Mouse (Mus musculus) 3134 (cell line): ENCODE data around the gene Msantd1.

Source experiments
- DNase-seq: peaks from one replicate; pipeline ENCODE4 v3.0.0-alpha.2; 2011; ENCODE audit warnings: low spot score; ENCODE audit not compliant: insufficient read length; ENCODE audit errors: extremely low read depth

Gene Msantd1

GRCm38 (mm10) chr5:34923920-34924319 is 16.1 kb downstream of the Msantd1 start:
- no peak for DNase-seq

GRCm38 (mm10) chr5:34924519-34924918 is 16.7 kb downstream of the Msantd1 start:
- DNase-seq: no peak

DNA sequence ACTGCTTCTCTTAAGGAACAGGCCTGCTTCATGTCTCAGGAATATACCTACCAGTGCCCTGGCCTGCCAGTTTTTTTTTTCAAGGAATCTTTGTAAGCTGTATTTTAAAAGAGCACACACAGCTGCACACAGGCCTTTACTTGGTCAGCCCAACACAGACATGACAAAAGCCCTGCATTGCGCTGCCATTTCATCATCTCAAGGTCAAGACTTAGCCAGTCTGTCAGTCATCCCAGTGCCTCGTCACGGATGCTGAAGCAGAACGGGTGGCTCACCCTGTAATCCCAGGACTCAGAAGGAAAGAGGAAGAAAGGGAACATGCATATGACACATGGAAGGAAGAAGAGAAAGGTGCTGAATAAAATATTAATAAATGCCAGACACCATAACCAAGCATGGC is 19.8 kb downstream of the Msantd1 start:
- DNase-seq: no peak

- no peak for DNase-seq
These were observed 22.6 kb downstream of the Msantd1 start for GRCm38 (mm10) chr5:34930151-34930975.

DNA sequence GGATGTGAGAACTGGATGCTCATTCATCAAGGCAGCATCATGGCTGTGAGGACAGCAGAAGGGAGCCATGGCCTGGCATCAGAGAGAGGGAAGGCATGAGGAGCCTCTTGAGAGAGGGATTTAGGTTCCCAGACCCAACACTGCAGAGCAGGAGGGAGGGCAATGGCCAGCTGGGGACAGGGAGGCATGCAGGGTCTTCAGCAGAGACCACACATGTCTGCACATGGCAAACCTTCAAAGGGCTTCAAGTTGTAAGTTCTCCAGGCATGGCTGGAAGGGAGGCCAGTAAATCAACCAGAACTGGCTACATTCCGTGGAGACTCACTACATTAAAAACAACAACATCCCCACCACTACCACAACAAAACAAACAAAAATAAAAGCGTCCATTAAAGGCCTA is 23.3 kb downstream of the Msantd1 start:
- DNase-seq: no peak

DNA sequence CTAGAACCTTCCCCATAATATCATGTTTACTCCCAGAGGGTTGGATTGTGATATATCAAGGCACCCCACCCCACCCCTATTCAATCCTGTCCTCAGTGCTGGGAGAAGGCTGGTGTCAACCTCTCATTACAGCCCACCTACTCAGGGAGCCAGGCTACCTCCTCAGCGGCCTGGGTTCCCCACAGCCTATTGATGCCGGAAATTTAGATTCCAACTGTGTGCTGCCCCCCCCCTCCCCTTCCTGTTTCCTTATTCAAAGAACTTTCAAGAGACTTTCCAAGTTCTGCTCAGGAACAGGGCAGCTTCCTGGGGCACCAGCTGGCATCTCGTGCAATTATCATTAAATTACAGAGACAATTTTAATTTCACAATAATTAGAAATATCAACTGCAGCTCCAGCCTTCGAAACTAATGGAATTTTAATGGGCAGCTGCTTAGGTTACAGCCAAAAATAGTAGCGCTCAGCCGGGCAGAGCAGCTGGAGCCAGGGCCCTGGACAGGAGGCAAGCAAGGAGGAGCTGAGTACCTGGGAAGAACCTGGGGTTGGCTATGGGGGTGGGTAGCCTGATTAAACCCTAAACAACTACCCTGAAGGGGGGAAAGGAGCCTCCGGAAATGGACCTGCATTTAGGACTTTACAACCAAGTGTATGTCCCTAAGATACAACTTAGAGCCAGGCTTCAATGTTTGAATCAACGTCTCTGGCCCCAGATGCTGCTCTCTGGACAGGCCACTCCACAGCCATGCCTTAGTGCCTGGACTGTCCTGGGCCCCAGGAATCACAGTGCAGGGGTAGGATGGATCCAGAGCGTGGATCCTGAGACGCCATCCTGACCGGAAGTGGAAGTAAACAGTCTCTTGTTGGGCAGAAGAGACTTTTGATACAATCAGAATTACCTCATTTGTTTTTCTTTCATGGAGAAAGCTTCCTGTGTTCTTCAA is 24.0 kb downstream of the Msantd1 start:
- DNase-seq: no peak

DNA sequence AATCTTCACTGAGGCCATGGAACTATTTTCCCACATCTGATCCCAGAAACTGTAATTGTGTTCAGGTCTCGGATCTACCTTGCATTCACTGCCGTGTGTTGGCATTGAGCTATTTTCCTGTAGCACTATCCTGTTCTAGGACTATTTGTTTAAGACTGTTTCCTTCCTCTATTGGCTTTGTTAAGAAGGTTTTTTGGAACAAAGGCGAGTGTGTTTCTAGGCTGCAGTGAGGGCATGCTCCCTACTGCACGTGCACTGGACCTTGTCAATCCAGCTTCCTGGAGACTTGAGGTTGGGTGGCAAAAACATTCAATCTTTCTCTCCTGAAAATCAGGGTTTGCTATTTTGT is 24.6 kb downstream of the Msantd1 start:
- DNase-seq: no peak

- DNase-seq: no peak
These were observed 25.6 kb downstream of the Msantd1 start for GRCm38 (mm10) chr5:34933461-34933860.

DNA sequence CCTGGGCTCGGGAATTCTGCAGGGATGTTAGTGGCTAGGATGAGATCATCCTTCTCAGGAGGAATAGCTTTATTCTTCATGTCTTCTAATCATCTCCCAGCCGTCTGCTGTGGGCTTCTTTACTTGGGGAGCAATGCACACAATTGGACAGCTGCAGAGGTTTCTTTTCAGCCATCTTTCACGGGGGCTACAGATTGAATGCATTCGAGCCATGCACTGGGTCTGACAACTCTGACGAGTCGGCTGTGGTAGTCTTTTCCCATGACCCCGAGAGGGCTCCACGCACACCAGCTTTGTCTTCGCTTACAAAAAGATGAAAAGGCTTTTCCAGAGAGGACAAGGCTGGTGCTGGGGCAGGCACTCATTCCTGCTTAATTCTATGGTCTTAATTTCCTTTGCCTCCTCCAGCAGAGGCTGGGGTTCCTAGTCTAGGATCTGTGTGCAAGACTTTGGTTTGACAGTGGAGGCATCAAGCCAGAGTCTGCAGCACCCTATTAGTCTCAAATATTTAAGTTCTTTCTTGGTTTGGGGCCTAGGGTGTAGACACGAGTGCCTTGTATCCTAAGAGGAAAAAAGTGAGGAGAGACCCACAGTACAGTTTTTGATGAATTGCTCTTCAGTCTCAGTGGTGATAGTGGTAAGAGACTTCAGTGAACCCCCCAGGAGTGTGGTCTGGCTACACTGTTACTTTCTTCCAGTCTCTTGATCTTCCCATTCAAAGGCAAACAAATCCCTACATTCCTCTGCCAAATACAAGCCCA is 34.1 kb downstream of the Msantd1 start:
- no peak for DNase-seq

- DNase-seq: no peak
These were observed 35.6 kb downstream of the Msantd1 start for GRCm38 (mm10) chr5:34943428-34943827.

GRCm38 (mm10) chr5:34948861-34949760 is 41.3 kb downstream of the Msantd1 start, which contains the start of gene Rgs12:
TSS of gene Rgs12 (plus strand) at chr5:34949445.
- peak; percentile 85 for DNase-seq

GRCm38 (mm10) chr5:34949769-34950211 is 42.0 kb downstream of the Msantd1 start:
- DNase-seq: no peak

- DNase-seq: no peak
These were observed 42.8 kb downstream of the Msantd1 start for GRCm38 (mm10) chr5:34950486-34951160.

GRCm38 (mm10) chr5:34951161-34951834 is 43.5 kb downstream of the Msantd1 start:
- DNase-seq: no peak

- no peak for DNase-seq
These were observed 46.7 kb downstream of the Msantd1 start for GRCm38 (mm10) chr5:34954508-34954907.

- no peak for DNase-seq
These were observed 47.8 kb downstream of the Msantd1 start for GRCm38 (mm10) chr5:34955630-34956029.

DNA sequence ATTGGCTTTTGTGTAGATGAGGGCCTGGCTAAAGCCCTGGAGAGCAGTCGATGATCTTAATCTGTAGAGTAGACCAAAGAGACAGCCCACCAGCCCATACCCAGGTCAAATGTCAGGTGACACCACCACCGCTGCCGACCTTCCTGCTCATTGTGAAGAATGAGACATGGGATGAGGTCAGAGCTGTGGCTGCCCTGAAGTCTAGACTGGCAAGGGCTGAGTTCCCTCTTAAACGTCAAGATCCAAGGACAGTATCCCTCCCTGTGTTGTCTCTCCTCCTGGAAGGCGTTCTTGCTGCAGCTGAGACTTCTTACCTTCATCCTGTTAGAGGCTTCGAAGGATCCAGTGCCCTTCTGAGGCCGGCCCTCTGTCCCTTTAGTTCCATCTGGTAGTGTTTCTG is 48.3 kb downstream of the Msantd1 start:
- DNase-seq: no peak

GRCm38 (mm10) chr5:34957015-34957414 is 49.2 kb downstream of the Msantd1 start:
- no peak for DNase-seq

DNA sequence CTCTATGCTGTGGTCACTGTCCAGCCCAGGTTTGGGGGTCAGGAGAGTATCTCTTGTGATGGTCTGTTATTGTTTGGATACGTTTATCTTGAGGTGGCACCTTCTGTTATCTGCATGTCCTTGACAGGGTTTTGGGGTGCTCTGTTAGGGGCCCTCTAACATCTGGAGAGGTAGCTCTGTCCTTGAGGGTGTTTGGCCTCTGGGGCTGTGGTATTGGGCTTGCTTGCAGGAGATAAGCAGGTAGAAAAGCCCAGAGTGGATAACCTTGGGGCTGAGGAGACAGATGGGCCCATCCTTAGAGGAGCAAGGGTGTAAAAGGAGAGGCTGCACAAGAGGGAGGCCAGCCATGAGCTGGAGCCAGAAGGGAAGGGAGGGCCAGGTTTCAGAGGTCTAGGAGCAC is 52.2 kb downstream of the Msantd1 start:
- no peak for DNase-seq
